In the genomic region with DNA sequence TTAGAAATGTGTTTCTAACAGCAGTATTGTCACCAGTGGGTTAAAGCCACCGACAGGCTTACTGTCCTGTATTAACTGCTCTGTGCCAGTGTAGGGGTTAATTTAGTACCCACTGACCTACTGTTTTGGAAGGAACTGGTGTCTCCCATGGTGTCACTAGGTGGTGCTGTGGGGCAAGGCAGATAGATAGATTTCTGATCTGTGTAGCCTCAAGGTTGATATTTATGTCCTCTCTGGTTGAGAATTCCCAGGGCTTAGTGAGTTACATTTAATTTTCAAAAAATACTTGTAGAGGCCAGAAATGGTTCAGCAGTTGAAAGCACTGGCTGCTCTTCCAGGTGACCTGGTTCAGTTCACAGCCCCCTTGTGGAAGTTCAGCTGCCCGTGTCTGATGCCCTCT, we compare ENCODE assay signal across 8 mouse cellular contexts. TPM values are rescaled to one million over a fixed set of nuclear protein-coding genes. Genes with fewer than 3 reads are reported as not detected.
DNase-seq lines count a peak whose midpoint lies in the region; ATAC-seq and TF ChIP-seq lines count a peak whose summit lies in the region.

No protein-coding gene starts in this region.

- DNase-seq in CD4-positive, CD25-positive, alpha-beta regulatory T cell, adult 2 months (ENCODE audit: low read depth, low spot score): peak; percentile 76
- peak; percentile 49 for DNase-seq in limb, embryonic 11.5 days (ENCODE audit: low spot score)
- DNase-seq in limb, embryonic 10.5 days (ENCODE audit: low spot score): no peak
- DNase-seq in cerebellum, adult 2 months: peak; percentile 39 to 46
- DNase-seq in gastrocnemius, postnatal 25 days: peak; percentile 11
- peak; percentile 35 for DNase-seq in lung, adult 2 months
- DNase-seq in thymus, adult 2 months: peak; percentile 69

- TF ChIP-seq POLR2A in cerebellum, adult 2 months (IDR thresholded peaks at IDR 0.05; ENCODE audit: borderline replicate concordance, insufficient read depth, low read length): no peak
- TF ChIP-seq POLR2A in lung, adult 2 months (IDR thresholded peaks at IDR 0.05; ENCODE audit: borderline replicate concordance, extremely low read depth, low read depth, low read length): no peak
- TF ChIP-seq POLR2A in thymus, adult 2 months (IDR thresholded peaks at IDR 0.05; ENCODE audit: control insufficient read depth, extremely low read depth, insufficient read depth, low read length, poor library complexity): no peak

- no peak overlapping the region for H3K27ac ChIP-seq in limb, embryonic 11.5 days (replicated peaks; ENCODE audit: low read depth, low read length)
- H3K27ac ChIP-seq in limb, embryonic 10.5 days: no peak overlapping the region
- no peak overlapping the region for H3K27ac ChIP-seq in cerebellum, adult 2 months (ENCODE audit: insufficient read depth, low read length)
- H3K27ac ChIP-seq in thymus, adult 2 months (ENCODE audit: control insufficient read depth, insufficient read depth, low read length): no peak overlapping the region

- no peak for ATAC-seq in CD4-positive, CD25-positive, alpha-beta regulatory T cell, adult 4 months
- no peak for ATAC-seq in limb, embryonic 11.5 days (ENCODE audit: insufficient number of reproducible peaks, low FRiP score, low TSS enrichment, low read depth)

- WGBS in limb, embryonic 11.5 days: 64% methylated on average over 2 of the region's 2 CpGs
- WGBS in limb, embryonic 10.5 days: 72% methylated on average over 2 of the region's 2 CpGs
- 57% methylated on average over 2 of the region's 2 CpGs for WGBS in cerebellum, adult 2 months
- 41% methylated on average over 2 of the region's 2 CpGs for WGBS in lung, adult 2 months
- 68% methylated on average over 2 of the region's 2 CpGs for WGBS in thymus, adult 2 months

- no peak overlapping the region for H3K4me2 ChIP-seq in limb, embryonic 11.5 days (ENCODE audit: low read depth, severe bottlenecking)

- no peak overlapping the region for H3K9ac ChIP-seq in limb, embryonic 11.5 days (ENCODE audit: low read length)

- H3K36me3 ChIP-seq in limb, embryonic 11.5 days (ENCODE audit: control insufficient read depth, insufficient read depth, low read length): peaks cover 22% of the 10 kb centered on the region
- peaks cover 83% of the 10 kb centered on the region for H3K36me3 ChIP-seq in limb, embryonic 10.5 days
- peaks cover 27% of the 10 kb centered on the region for H3K36me3 ChIP-seq in thymus, adult 2 months (ENCODE audit: control insufficient read depth, insufficient read depth, low read length)

- peak; percentile 72; the same call in 1 of the 2 replicates for TF ChIP-seq CTCF in cerebellum, adult 2 months (IDR thresholded peaks at IDR 0.05; ENCODE audit: borderline replicate concordance, insufficient read depth, low read depth, low read length)
- TF ChIP-seq CTCF in lung, adult 2 months (IDR thresholded peaks at IDR 0.05; ENCODE audit: insufficient read depth, low read length): peak; percentile 36; the same call in 1 of the 2 replicates
- TF ChIP-seq CTCF in thymus, adult 2 months (IDR thresholded peaks at IDR 0.05; ENCODE audit: borderline replicate concordance, control insufficient read depth, extremely low read depth, insufficient read depth, low read length, poor library complexity): no peak

- no peaks in the 10 kb centered on the region; the same call in 1 of the 2 replicates for H3K9me3 ChIP-seq in limb, embryonic 11.5 days (ENCODE audit: control insufficient read depth, low read length)
- H3K9me3 ChIP-seq in limb, embryonic 10.5 days (replicated peaks): no peaks in the 10 kb centered on the region

- H3K27me3 ChIP-seq in limb, embryonic 11.5 days (ENCODE audit: control insufficient read depth, insufficient read depth, low read length): no peaks in the 10 kb centered on the region
- no peaks in the 10 kb centered on the region for H3K27me3 ChIP-seq in limb, embryonic 10.5 days (ENCODE audit: low read depth, poor library complexity, severe bottlenecking)
- no peaks in the 10 kb centered on the region for H3K27me3 ChIP-seq in cerebellum, adult 2 months (ENCODE audit: control insufficient read depth, insufficient read depth, low read length)
- no peaks in the 10 kb centered on the region for H3K27me3 ChIP-seq in thymus, adult 2 months (ENCODE audit: control insufficient read depth, insufficient read depth, low read length)

- no peak overlapping the region for H3K4me3 ChIP-seq in limb, embryonic 11.5 days (ENCODE audit: low read depth, low read length)
- H3K4me3 ChIP-seq in limb, embryonic 10.5 days: no peak overlapping the region
- no peak overlapping the region for H3K4me3 ChIP-seq in cerebellum, adult 2 months (replicated peaks; ENCODE audit: insufficient read depth, low read depth, low read length)
- H3K4me3 ChIP-seq in lung, adult 2 months (replicated peaks; ENCODE audit: extremely low read depth, low read depth, low read length): no peak overlapping the region
- no peak overlapping the region for H3K4me3 ChIP-seq in thymus, adult 2 months (ENCODE audit: control insufficient read depth, insufficient read depth, low read length)

- H3K4me1 ChIP-seq in limb, embryonic 11.5 days (ENCODE audit: control insufficient read depth, insufficient read depth, low read length): peaks cover 12% of the 10 kb centered on the region
- peaks cover 17% of the 10 kb centered on the region for H3K4me1 ChIP-seq in limb, embryonic 10.5 days
- no peaks in the 10 kb centered on the region; the same call in 1 of the 2 replicates for H3K4me1 ChIP-seq in cerebellum, adult 2 months (ENCODE audit: control insufficient read depth, insufficient read depth, low read length)
- H3K4me1 ChIP-seq in lung, adult 2 months (ENCODE audit: control insufficient read depth, insufficient read depth, low read length): no peaks in the 10 kb centered on the region
- H3K4me1 ChIP-seq in thymus, adult 2 months (replicated peaks; ENCODE audit: control insufficient read depth, insufficient read depth, low read length): peaks cover 8% of the 10 kb centered on the region; the same call in 1 of the 2 replicates

RNA-seq across cellular contexts. Expression of gene Dut, which starts 5.3 kb away (rescaled TPM):
- 10 to 100 TPM; 40.8 to 41.1 TPM for polyA plus RNA-seq in CD4-positive, CD25-positive, alpha-beta regulatory T cell, adult 4 months (2017; shearing (Covaris generic))
- 233 and 247 TPM in 2 replicates for polyA plus RNA-seq in limb, embryonic 11.5 days (2014; fragmentation: Nextera tagmentation; extraction: Ambion mirVana)
- polyA plus RNA-seq in limb, embryonic 10.5 days (2016; fragmentation: Nextera tagmentation; extraction: Ambion mirVana): 257 and 309 TPM in 2 replicates
- polyA plus RNA-seq in cerebellum, adult 2 months (2012; rRNA removed): 42.6 and 44.8 TPM in 2 replicates
- 1 to 10 TPM; 6.4 to 7.4 TPM for total RNA-seq in gastrocnemius, postnatal 25 days (2021)
- polyA plus RNA-seq in lung, adult 2 months (2012; rRNA removed): 15.1 and 21.2 TPM in 2 replicates
- 78.6 and 107 TPM in 2 replicates for polyA plus RNA-seq in thymus, adult 2 months (2012; rRNA removed)
